Mouse (Mus musculus) ES-Bruce4 (cell line): ENCODE measurements around the gene Atxn2.

Experiments used
- CTCF ChIP-seq: IDR thresholded peaks from one replicate; pipeline ENCODE4 v1.8.1; 2011; ENCODE audit warnings: low read depth, low read length
- POLR2A ChIP-seq: IDR thresholded peaks from one replicate; pipeline ENCODE4 v1.8.1; 2011; ENCODE audit warnings: low read length; ENCODE audit not compliant: insufficient read depth

DNA sequence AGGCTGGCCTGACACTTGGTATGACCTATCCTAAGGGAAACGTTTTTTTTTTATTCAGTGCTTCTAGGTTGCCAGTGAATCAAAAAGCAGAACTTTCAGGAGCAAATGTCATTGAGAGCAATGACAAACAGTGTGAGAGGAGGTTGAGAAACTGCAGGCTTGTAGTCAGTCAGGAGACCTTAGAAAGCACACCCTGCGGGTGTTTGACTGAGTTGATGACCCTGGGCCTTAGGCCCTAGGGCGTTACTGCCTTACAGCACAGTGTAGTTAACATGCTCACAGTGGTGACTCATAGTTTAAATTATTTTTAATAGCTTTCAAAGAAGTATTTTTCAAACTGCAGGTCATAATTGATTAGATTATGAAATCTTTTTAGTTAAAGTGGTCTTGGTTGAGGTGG, 10.7 kb downstream of the Atxn2 start:
- TF ChIP-seq CTCF (no peak), POLR2A (no peak)
